In the genomic region with DNA sequence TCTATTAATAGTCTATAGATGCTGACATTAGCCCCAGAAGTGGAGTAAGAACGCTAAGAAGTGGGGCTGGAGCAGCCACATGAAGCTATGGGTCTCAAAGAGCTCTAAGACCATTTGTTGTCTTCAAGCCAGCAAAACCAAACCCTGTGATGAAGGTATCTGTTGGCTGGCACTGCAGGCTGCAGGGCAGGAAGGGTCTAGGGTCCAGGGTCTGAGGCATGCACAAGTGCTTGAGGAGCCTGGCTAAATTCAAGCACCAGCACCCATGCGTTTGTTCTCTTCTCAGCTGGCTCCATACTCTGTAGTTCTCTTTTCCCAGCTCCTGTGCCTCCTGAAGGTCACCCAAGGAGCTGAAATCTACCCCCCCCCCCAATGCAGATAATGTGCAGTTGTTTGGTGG, we compare ENCODE assay signal across 9 mouse cellular contexts. TPM values are rescaled to one million over a fixed set of nuclear protein-coding genes. Genes with fewer than 3 reads are reported as not detected.
DNase-seq lines count a peak whose midpoint lies in the region; ATAC-seq lines count a peak whose summit lies in the region.
"Had no signal": no experiment of that assay in that cellular context is flagged by ENCODE, and none has a peak within 500 bp of the region (broad histone marks: within the 10 kb centered on the region; RNA-seq: fewer than 3 reads in every experiment).

No protein-coding gene starts in this region.

- H3K9ac ChIP-seq in heart, embryonic 12.5 days: 0 out of 2 replicates have a peak overlapping the region, but pooled peaks have one; percentile 28
- H3K9ac ChIP-seq in neural tube, embryonic 13.5 days: peak overlapping the region; percentile 84; the same call in 1 of the 2 replicates
- H3K9ac ChIP-seq in limb, embryonic 13.5 days: 0 out of 2 replicates have a peak overlapping the region, but pooled peaks have one; percentile 88
- H3K9ac ChIP-seq in stomach, embryonic 15.5 days: no peak overlapping the region; the same call in 1 of the 2 replicates

- WGBS in heart, embryonic 12.5 days: 44% methylated on average over 2 of the region's 2 CpGs
- WGBS in neural tube, embryonic 13.5 days: 80% methylated on average over 2 of the region's 2 CpGs
- WGBS in limb, embryonic 13.5 days: 73% methylated on average over 2 of the region's 2 CpGs
- 57% methylated on average over 2 of the region's 2 CpGs for WGBS in stomach, embryonic 15.5 days

- H3K4me1 ChIP-seq in heart, embryonic 12.5 days (replicated peaks): peaks cover 47% of the 10 kb centered on the region
- H3K4me1 ChIP-seq in neural tube, embryonic 13.5 days (replicated peaks): peaks cover 26% of the 10 kb centered on the region
- peaks cover 26% of the 10 kb centered on the region for H3K4me1 ChIP-seq in limb, embryonic 13.5 days
- peaks cover 5% of the 10 kb centered on the region for H3K4me1 ChIP-seq in stomach, embryonic 15.5 days

- H3K27ac ChIP-seq in heart, embryonic 12.5 days (ENCODE audit: poor library complexity, severe bottlenecking): peak overlapping the region; percentile 56
- 0 out of 2 replicates have a peak overlapping the region, but pooled peaks have one; percentile 86 for H3K27ac ChIP-seq in neural tube, embryonic 13.5 days (replicated peaks)
- H3K27ac ChIP-seq in limb, embryonic 13.5 days: peak overlapping the region; percentile 28; the same call in 1 of the 2 replicates
- H3K27ac ChIP-seq in stomach, embryonic 15.5 days: peak overlapping the region; percentile 68; the same call in 1 of the 2 replicates

- no peaks in the 10 kb centered on the region for H3K9me3 ChIP-seq in heart, embryonic 12.5 days (replicated peaks)
- H3K9me3 ChIP-seq in neural tube, embryonic 13.5 days: no peaks in the 10 kb centered on the region
- H3K9me3 ChIP-seq in limb, embryonic 13.5 days: no peaks in the 10 kb centered on the region
- H3K9me3 ChIP-seq in stomach, embryonic 15.5 days: no peaks in the 10 kb centered on the region

- peaks cover 66% of the 10 kb centered on the region for H3K36me3 ChIP-seq in heart, embryonic 12.5 days
- peaks cover 60% of the 10 kb centered on the region for H3K36me3 ChIP-seq in neural tube, embryonic 13.5 days
- H3K36me3 ChIP-seq in limb, embryonic 13.5 days: peaks cover 71% of the 10 kb centered on the region
- peaks cover 24% of the 10 kb centered on the region for H3K36me3 ChIP-seq in stomach, embryonic 15.5 days

- no peak overlapping the region; the same call in 1 of the 2 replicates for H3K4me2 ChIP-seq in heart, embryonic 12.5 days
- peak overlapping the region; percentile 80; the same call in 1 of the 2 replicates for H3K4me2 ChIP-seq in neural tube, embryonic 13.5 days
- peak overlapping the region; percentile 94; the same call in 1 of the 2 replicates for H3K4me2 ChIP-seq in limb, embryonic 13.5 days (replicated peaks)
- no peak overlapping the region for H3K4me2 ChIP-seq in stomach, embryonic 15.5 days

- intact Hi-C loops in heart, postnatal 25 days (cut with DNase I): no loop called here

- H3K4me3 ChIP-seq in heart, embryonic 12.5 days: no peak overlapping the region
- H3K4me3 ChIP-seq in neural tube, embryonic 13.5 days: no peak overlapping the region
- no peak overlapping the region for H3K4me3 ChIP-seq in limb, embryonic 13.5 days
- no peak overlapping the region for H3K4me3 ChIP-seq in stomach, embryonic 15.5 days (replicated peaks)

- H3K27me3 ChIP-seq in heart, embryonic 12.5 days (replicated peaks): no peaks in the 10 kb centered on the region
- no peaks in the 10 kb centered on the region for H3K27me3 ChIP-seq in neural tube, embryonic 13.5 days
- no peaks in the 10 kb centered on the region for H3K27me3 ChIP-seq in limb, embryonic 13.5 days
- H3K27me3 ChIP-seq in stomach, embryonic 15.5 days (replicated peaks): no peaks in the 10 kb centered on the region
- H3K27me3 ChIP-seq: CH12.LX had no signal

- ATAC-seq in heart, embryonic 12.5 days (ENCODE audit: insufficient number of reproducible peaks, low FRiP score): no peak
- no peak for ATAC-seq in neural tube, embryonic 13.5 days (ENCODE audit: low read depth)
- ATAC-seq in limb, embryonic 13.5 days (ENCODE audit: low FRiP score, low read depth): no peak
- no peak for ATAC-seq in stomach, embryonic 15.5 days (ENCODE audit: insufficient read depth, low FRiP score, low read depth)

- DNase-seq in heart, postnatal 25 days (ENCODE audit: low spot score): no peak
- no peak for DNase-seq in neural tube, embryonic 10.5 days (ENCODE audit: extremely low spot score, low spot score)
- no peak for DNase-seq in thymus, postnatal 4 days
- DNase-seq in layer of hippocampus, adult 8-10 months (ENCODE audit: low spot score in 2 of 2): no peak

RNA-seq across cellular contexts. Expression of a gene that starts 0.7 kb away (rescaled TPM):
- 17.9 and 18.8 TPM in 2 replicates for polyA plus RNA-seq in heart, embryonic 12.5 days (2016; fragmentation: Nextera tagmentation; extraction: Ambion mirVana)
- total RNA-seq in heart, postnatal 25 days (2021): 10 to 100 TPM; 10.0 to 12.6 TPM
- polyA plus RNA-seq in neural tube, embryonic 13.5 days (2015; fragmentation: Nextera tagmentation; extraction: Ambion mirVana): 17.4 and 20.8 TPM in 2 replicates
- polyA plus RNA-seq in limb, embryonic 13.5 days (2015; fragmentation: Nextera tagmentation; extraction: Ambion mirVana): 27.9 and 30.5 TPM in 2 replicates
- polyA plus RNA-seq in stomach, embryonic 15.5 days (2015; fragmentation: Nextera tagmentation; extraction: Ambion mirVana): 22.3 and 25.5 TPM in 2 replicates
- 10 to 100 TPM; 16.6 to 24.3 (median 18.3) TPM for total RNA-seq in layer of hippocampus, adult 8-10 months (2022)

RNA-seq across cellular contexts. Expression of a gene that starts 27.7 kb away (rescaled TPM):
- 32.4 and 34.0 TPM in 2 replicates for polyA plus RNA-seq in heart, embryonic 12.5 days (2016; fragmentation: Nextera tagmentation; extraction: Ambion mirVana)
- 10 to 100 TPM; 46.6 to 47.6 TPM for total RNA-seq in heart, postnatal 25 days (2021)
- polyA plus RNA-seq in neural tube, embryonic 13.5 days (2015; fragmentation: Nextera tagmentation; extraction: Ambion mirVana): 51.4 and 51.5 TPM in 2 replicates
- polyA plus RNA-seq in limb, embryonic 13.5 days (2015; fragmentation: Nextera tagmentation; extraction: Ambion mirVana): 40.3 and 43.1 TPM in 2 replicates
- polyA plus RNA-seq in stomach, embryonic 15.5 days (2015; fragmentation: Nextera tagmentation; extraction: Ambion mirVana): 27.3 and 28.0 TPM in 2 replicates
- total RNA-seq in layer of hippocampus, adult 8-10 months (2022): 100 to 1,000 TPM; 170 to 210 (median 191) TPM

RNA-seq across cellular contexts. Expression of a gene that starts 32.2 kb away (rescaled TPM):
- polyA plus RNA-seq in heart, embryonic 12.5 days (2016; fragmentation: Nextera tagmentation; extraction: Ambion mirVana): 232 and 236 TPM in 2 replicates
- 100 to 1,000 TPM; 120 to 126 TPM for total RNA-seq in heart, postnatal 25 days (2021)
- 191 and 218 TPM in 2 replicates for polyA plus RNA-seq in neural tube, embryonic 13.5 days (2015; fragmentation: Nextera tagmentation; extraction: Ambion mirVana)
- polyA plus RNA-seq in limb, embryonic 13.5 days (2015; fragmentation: Nextera tagmentation; extraction: Ambion mirVana): 194 and 196 TPM in 2 replicates
- polyA plus RNA-seq in stomach, embryonic 15.5 days (2015; fragmentation: Nextera tagmentation; extraction: Ambion mirVana): 192 and 202 TPM in 2 replicates
- total RNA-seq in layer of hippocampus, adult 8-10 months (2022): 10 to 100 TPM; 47.7 to 53.5 (median 51.3) TPM

RNA-seq across cellular contexts. Expression of a gene that starts 40.3 kb away (rescaled TPM):
- 20.4 and 21.2 TPM in 2 replicates for polyA plus RNA-seq in heart, embryonic 12.5 days (2016; fragmentation: Nextera tagmentation; extraction: Ambion mirVana)
- total RNA-seq in heart, postnatal 25 days (2021): 1 to 10 TPM; 6.0 to 7.4 TPM
- polyA plus RNA-seq in neural tube, embryonic 13.5 days (2015; fragmentation: Nextera tagmentation; extraction: Ambion mirVana): 28.3 and 29.1 TPM in 2 replicates
- polyA plus RNA-seq in limb, embryonic 13.5 days (2015; fragmentation: Nextera tagmentation; extraction: Ambion mirVana): 27.4 and 28.5 TPM in 2 replicates
- polyA plus RNA-seq in stomach, embryonic 15.5 days (2015; fragmentation: Nextera tagmentation; extraction: Ambion mirVana): 27.1 and 28.5 TPM in 2 replicates
- 10 to 100 TPM; 14.6 to 15.8 (median 15.0) TPM for total RNA-seq in layer of hippocampus, adult 8-10 months (2022)

RNA-seq across cellular contexts. Expression of a gene that starts 58.8 kb away (rescaled TPM):
- polyA plus RNA-seq in heart, embryonic 12.5 days (2016; fragmentation: Nextera tagmentation; extraction: Ambion mirVana): 65.4 and 69.5 TPM in 2 replicates
- 10 to 100 TPM; 50.4 to 59.5 TPM for total RNA-seq in heart, postnatal 25 days (2021)
- 155 and 159 TPM in 2 replicates for polyA plus RNA-seq in neural tube, embryonic 13.5 days (2015; fragmentation: Nextera tagmentation; extraction: Ambion mirVana)
- polyA plus RNA-seq in limb, embryonic 13.5 days (2015; fragmentation: Nextera tagmentation; extraction: Ambion mirVana): 63.5 and 74.6 TPM in 2 replicates
- polyA plus RNA-seq in stomach, embryonic 15.5 days (2015; fragmentation: Nextera tagmentation; extraction: Ambion mirVana): 40.4 and 49.1 TPM in 2 replicates
- 100 to 1,000 TPM; 247 to 278 (median 262) TPM for total RNA-seq in layer of hippocampus, adult 8-10 months (2022)

Comparison
In these comparisons a context has a peak if more than half of its experiments do, and no peak if none do; other contexts are left out.
1. H3K27ac ChIP-seq: peak in every context shown above with its lines; median percentile 86 in neural tube, embryonic 13.5 days; 68 in stomach, embryonic 15.5 days; 56 in heart, embryonic 12.5 days; 28 in limb, embryonic 13.5 days.
2. H3K4me2 ChIP-seq: peak in neural tube, embryonic 13.5 days (single experiment) and limb, embryonic 13.5 days (single experiment); none in heart, embryonic 12.5 days (single experiment) and stomach, embryonic 15.5 days (single experiment).